Mouse (Mus musculus) kidney, embryonic 16.5 days (tissue): ENCODE measurements around the gene Csrp1. TPM values are rescaled to one million over a fixed set of nuclear protein-coding genes. Genes with fewer than 3 reads are reported as not detected.

Source experiments
- ATAC-seq: fragments of 200-750 bp; cut with Nextera tagmentation; 2 replicates; pipeline ENCODE4 v1.8.0; 2017; ENCODE audit warnings: moderate TSS enrichment; ENCODE audit not compliant: low FRiP score, low TSS enrichment
- H3K27ac ChIP-seq: fragments of 300-500 bp; sonication (generic); 2 replicates; pipeline ENCODE4 v1.5.1; 2014; ENCODE audit warnings: low read length
- H3K27me3 ChIP-seq: fragments of 300-500 bp; sonication (generic); 2 replicates; pipeline ENCODE4 v1.6.1; 2014; ENCODE audit warnings: low read length, control low read depth, mixed read lengths; ENCODE audit not compliant: insufficient read depth
- H3K36me3 ChIP-seq: fragments of 300-500 bp; sonication (generic); 2 replicates; pipeline ENCODE4 v1.6.1; 2014; ENCODE audit warnings: low read length, control low read depth, mixed read lengths; ENCODE audit not compliant: insufficient read depth
- H3K4me1 ChIP-seq: fragments of 300-500 bp; sonication (generic); 2 replicates; pipeline ENCODE4 v1.6.1; 2014; ENCODE audit warnings: low read length, control low read depth, mixed read lengths; ENCODE audit not compliant: insufficient read depth
- H3K4me2 ChIP-seq: fragments of 300-500 bp; sonication (generic); replicated peaks from 2 replicates; pipeline ENCODE4 v1.6.1; 2014; ENCODE audit warnings: low read depth, low read length
- H3K4me3 ChIP-seq: fragments of 300-500 bp; sonication (generic); 2 replicates; pipeline ENCODE4 v1.5.1; 2014; ENCODE audit warnings: mild to moderate bottlenecking, low read length
- H3K9ac ChIP-seq: fragments of 300-500 bp; sonication (generic); replicated peaks from 2 replicates; pipeline ENCODE4 v1.6.1; 2014; ENCODE audit warnings: low read length
- H3K9me3 ChIP-seq: fragments of 300-500 bp; sonication (generic); 2 replicates; pipeline ENCODE4 v1.6.1; 2016; ENCODE audit warnings: low read length, control low read depth
- WGBS: fragments of 180-500 bp; shearing (Covaris S2); extraction: QIAGEN DNeasy Blood & Tissue Kit; methylation state at CpG from one replicate; pipeline ENCODE4 v1.1.7; 2014; 5-methylcytosine and 5-hydroxymethylcytosine counted together
- polyA plus RNA-seq: library from polyadenylated mRNA; unstranded; fragments of >200 nt; fragmentation: Nextera tagmentation; extraction: Ambion mirVana; gene quantifications from 2 replicates; pipeline ENCODE4 v1.2.1, GENCODE M21; 2015

Gene Csrp1
- polyA plus RNA-seq, 1 experiment from 2014 or later: 157 TPM

DNA sequence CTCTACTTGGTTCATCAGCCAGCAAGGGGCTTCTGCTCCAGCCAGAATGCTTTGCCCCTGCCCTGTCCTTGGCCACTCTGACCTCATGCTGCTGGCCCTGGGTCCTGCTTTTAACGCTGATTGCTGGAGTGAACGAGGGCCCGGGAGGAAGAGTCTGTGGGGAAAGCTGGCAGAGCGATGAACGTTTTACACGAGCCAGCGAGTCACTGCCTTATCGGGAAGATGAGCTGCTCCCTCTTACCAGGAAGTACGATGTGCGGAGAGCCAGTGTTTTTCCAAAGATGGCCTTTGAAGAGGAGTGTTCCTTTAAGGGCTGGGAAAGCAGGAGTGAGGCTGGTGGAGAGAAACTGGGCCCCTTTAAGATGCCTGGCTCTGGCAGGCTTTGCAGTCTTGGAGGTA, 28.4 kb upstream of the Csrp1 start:
- H3K36me3 ChIP-seq: no peaks in the 10 kb centered on the region
- WGBS: 19% methylated on average over 10 of the region's 10 CpGs
- no peak overlapping the region for H3K4me3 ChIP-seq
- H3K27me3 ChIP-seq: no peaks in the 10 kb centered on the region
- H3K4me1 ChIP-seq: peaks cover 14% of the 10 kb centered on the region
- 0 out of 2 replicates have a peak, but pooled peaks cover under 1% of the 10 kb centered on the region for H3K9me3 ChIP-seq
- no peak overlapping the region for H3K9ac ChIP-seq
- no peak overlapping the region for H3K4me2 ChIP-seq
- no peak for ATAC-seq
- peak overlapping the region; percentile 35 for H3K27ac ChIP-seq

DNA sequence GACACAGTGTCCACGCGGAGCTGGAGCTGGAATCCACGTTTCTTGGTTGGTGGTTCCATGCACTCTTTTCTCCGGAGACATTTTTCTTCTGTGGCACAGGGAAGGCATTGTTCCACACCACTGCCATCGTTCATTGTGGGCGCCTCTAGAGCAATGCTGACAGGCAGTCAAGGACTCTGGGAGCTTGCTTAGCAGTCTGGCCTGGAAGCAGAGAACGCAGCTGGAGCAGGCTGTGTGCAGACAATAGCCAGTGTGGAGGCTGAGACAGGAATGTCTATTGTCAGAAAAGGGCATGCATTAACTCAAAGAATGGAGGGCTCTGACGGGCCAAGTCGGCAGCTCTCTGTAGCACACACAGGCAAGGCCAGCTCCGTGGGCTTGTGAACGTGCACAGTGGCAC, 25.7 kb upstream of the Csrp1 start:
- H3K27me3 ChIP-seq: no peaks in the 10 kb centered on the region; the same call in 1 of the 2 replicates
- no peaks in the 10 kb centered on the region for H3K36me3 ChIP-seq
- peaks cover 15% of the 10 kb centered on the region for H3K4me1 ChIP-seq
- H3K4me2 ChIP-seq: no peak overlapping the region
- no peak overlapping the region for H3K9ac ChIP-seq
- 0 out of 2 replicates have a peak, but pooled peaks cover 3% of the 10 kb centered on the region for H3K9me3 ChIP-seq
- WGBS: 70% methylated on average over 11 of the region's 11 CpGs
- no peak overlapping the region for H3K27ac ChIP-seq
- no peak overlapping the region for H3K4me3 ChIP-seq
- ATAC-seq: no peak

- Histone ChIP-seq H3K4me1 (peaks cover 27% of the 10 kb centered on the region), H3K9me3 (0 out of 2 replicates have a peak, but pooled peaks cover 3% of the 10 kb centered on the region), H3K4me3 (no peak overlapping the region), H3K27ac (no peak overlapping the region), H3K27me3 (no peaks in the 10 kb centered on the region; the same call in 1 of the 2 replicates), H3K9ac (no peak overlapping the region), H3K4me2 (no peak overlapping the region), H3K36me3 (no peaks in the 10 kb centered on the region)
- ATAC-seq: no peak
- 71% methylated on average over 4 of the region's 4 CpGs for WGBS
Observed at GRCm38 (mm10) chr1:135697462-135697861, 22.4 kb upstream of the Csrp1 start.

- Histone ChIP-seq H3K36me3 (no peaks in the 10 kb centered on the region), H3K4me1 (peaks cover 27% of the 10 kb centered on the region), H3K27ac (peak overlapping the region; percentile 24; the same call in 1 of the 2 replicates), H3K4me2 (no peak overlapping the region), H3K9ac (peak overlapping the region; percentile 51), H3K4me3 (no peak overlapping the region), H3K9me3 (0 out of 2 replicates have a peak, but pooled peaks cover 3% of the 10 kb centered on the region), H3K27me3 (no peaks in the 10 kb centered on the region; the same call in 1 of the 2 replicates)
- 21% methylated on average over 6 of the region's 6 CpGs for WGBS
- ATAC-seq: 0 out of 2 replicates have a peak, but pooled peaks have one; percentile 8
Observed at GRCm38 (mm10) chr1:135698046-135698445, 21.8 kb upstream of the Csrp1 start.

- Histone ChIP-seq H3K9ac (peak overlapping the region; percentile 51), H3K27ac (peak overlapping the region; percentile 24; the same call in 1 of the 2 replicates), H3K27me3 (no peaks in the 10 kb centered on the region; the same call in 1 of the 2 replicates), H3K4me2 (peak overlapping the region; percentile 71), H3K4me3 (peak overlapping the region; percentile 41; the same call in 1 of the 2 replicates), H3K9me3 (0 out of 2 replicates have a peak, but pooled peaks cover 3% of the 10 kb centered on the region), H3K36me3 (no peaks in the 10 kb centered on the region), H3K4me1 (peaks cover 27% of the 10 kb centered on the region)
- no peak for ATAC-seq
- WGBS: 12% methylated on average over 11 of the region's 11 CpGs
Observed at GRCm38 (mm10) chr1:135698451-135698921, 21.4 kb upstream of the Csrp1 start.

GRCm38 (mm10) chr1:135698996-135699705, 20.7 kb upstream of the Csrp1 start:
- no peaks in the 10 kb centered on the region; the same call in 1 of the 2 replicates for H3K27me3 ChIP-seq
- 0 out of 2 replicates have a peak, but pooled peaks cover 3% of the 10 kb centered on the region for H3K9me3 ChIP-seq
- peak overlapping the region; percentile 41 for H3K4me3 ChIP-seq
- H3K4me1 ChIP-seq: peaks cover 27% of the 10 kb centered on the region
- H3K27ac ChIP-seq: no peak overlapping the region
- peak overlapping the region; percentile 51 for H3K9ac ChIP-seq
- WGBS: 3% methylated on average over 29 of the region's 29 CpGs
- ATAC-seq: peak; percentile 64
- H3K4me2 ChIP-seq: peak overlapping the region; percentile 71
- no peaks in the 10 kb centered on the region for H3K36me3 ChIP-seq

- Histone ChIP-seq H3K9me3 (0 out of 2 replicates have a peak, but pooled peaks cover 3% of the 10 kb centered on the region), H3K27me3 (no peaks in the 10 kb centered on the region; the same call in 1 of the 2 replicates), H3K36me3 (no peaks in the 10 kb centered on the region), H3K9ac (peak overlapping the region; percentile 51; the same call in 1 of the 2 replicates), H3K27ac (no peak overlapping the region), H3K4me2 (peak overlapping the region; percentile 71; the same call in 1 of the 2 replicates), H3K4me1 (peaks cover 27% of the 10 kb centered on the region), H3K4me3 (no peak overlapping the region)
- no peak for ATAC-seq
- 44% methylated on average over 2 of the region's 2 CpGs for WGBS
Observed at GRCm38 (mm10) chr1:135699892-135700291, 20.0 kb upstream of the Csrp1 start.

GRCm38 (mm10) chr1:135700605-135701004, 19.3 kb upstream of the Csrp1 start:
- peak; percentile 60; the same call in 1 of the 2 replicates for ATAC-seq
- H3K36me3 ChIP-seq: no peaks in the 10 kb centered on the region
- no peak overlapping the region for H3K4me2 ChIP-seq
- no peaks in the 10 kb centered on the region; the same call in 1 of the 2 replicates for H3K27me3 ChIP-seq
- H3K9me3 ChIP-seq: 0 out of 2 replicates have a peak, but pooled peaks cover 3% of the 10 kb centered on the region
- 2% methylated on average over 7 of the region's 7 CpGs for WGBS
- H3K4me3 ChIP-seq: no peak overlapping the region
- H3K27ac ChIP-seq: no peak overlapping the region
- H3K4me1 ChIP-seq: peaks cover 27% of the 10 kb centered on the region
- no peak overlapping the region for H3K9ac ChIP-seq

DNA sequence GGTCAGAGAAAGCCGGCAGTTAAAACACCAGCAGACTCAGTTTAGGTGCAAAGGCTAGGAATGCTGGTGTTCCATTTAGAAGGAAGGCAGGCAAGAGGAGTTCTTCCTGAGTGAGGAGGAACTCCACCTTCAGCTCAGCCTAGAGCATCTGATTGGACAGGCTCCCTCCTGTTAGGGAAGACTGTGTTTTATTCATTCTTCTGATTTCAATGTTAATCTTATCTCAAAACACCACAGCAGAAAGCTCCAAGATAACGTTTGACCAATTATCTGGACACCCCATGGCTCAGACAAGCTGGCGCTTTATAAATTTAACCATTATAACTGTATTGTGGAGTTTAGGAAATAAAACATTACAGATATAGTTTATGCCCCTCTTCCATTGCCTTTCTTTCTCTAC, 18.5 kb upstream of the Csrp1 start:
- Histone ChIP-seq H3K27me3 (no peaks in the 10 kb centered on the region; the same call in 1 of the 2 replicates), H3K4me3 (no peak overlapping the region), H3K4me2 (no peak overlapping the region), H3K9me3 (0 out of 2 replicates have a peak, but pooled peaks cover 3% of the 10 kb centered on the region), H3K36me3 (no peaks in the 10 kb centered on the region), H3K27ac (no peak overlapping the region), H3K9ac (no peak overlapping the region), H3K4me1 (peaks cover 27% of the 10 kb centered on the region)
- ATAC-seq: no peak
- WGBS: 53% methylated on average over 3 of the region's 3 CpGs
